ENCODE assay signal across 25 mouse cellular contexts in genomic region chr2:131403543-131404217, GRCm38 (mm10). TPM values are rescaled to one million over a fixed set of nuclear protein-coding genes. Genes with fewer than 3 reads are reported as not detected.
A peak's percentile ranks its signal among the peaks of the same experiment; 100 is the strongest.
DNase-seq lines count a peak whose midpoint lies in the region; ATAC-seq and TF ChIP-seq lines count a peak whose summit lies in the region.
"Had no signal": no experiment of that assay in that cellular context is flagged by ENCODE, and none has a peak within 500 bp of the region (broad histone marks: within the 10 kb centered on the region; RNA-seq: fewer than 3 reads in every experiment).

No protein-coding gene starts in this region.

- H3K4me1 ChIP-seq in intestine, postnatal 0 days (replicated peaks; ENCODE audit: control insufficient read depth, insufficient read depth, low read length): 0 out of 2 replicates have a peak, but pooled peaks cover 2% of the 10 kb centered on the region
- H3K4me1 ChIP-seq: midbrain, embryonic 13.5 days; neural tube, embryonic 13.5 days had no signal

- intact Hi-C loops in left cerebral cortex, adult 2 months (cut with DNase I): no loop called here

- WGBS in intestine, postnatal 0 days: 49% methylated on average over 5 of the region's 5 CpGs

- H3K4me2 ChIP-seq in intestine, postnatal 0 days (replicated peaks; ENCODE audit: low read depth): no peak overlapping the region
- H3K4me2 ChIP-seq: embryonic facial prominence, embryonic 15.5 days; liver, embryonic 12.5 days; midbrain, embryonic 13.5 days; neural tube, embryonic 13.5 days had no signal

- no peak for DNase-seq in left cerebral cortex, adult 2 months (ENCODE audit: extremely low spot score in 1 of 2, low spot score in 2 of 2)
- no peak for DNase-seq in left cerebral cortex, adult 11 months (ENCODE audit: low spot score)
- peak; percentile 46 for DNase-seq in brain, adult 2 months (ENCODE audit: low read depth, low spot score)
- DNase-seq in adrenal gland, adult 2 months: no peak
- DNase-seq in cerebellum, adult 11-12 months: no peak
- DNase-seq: adrenal gland, postnatal 25 days; B cell, adult 2 months; cerebellum, adult 8-10 months; gastrocnemius, adult 2 months; heart, postnatal 14 days; kidney, adult 9 months; kidney, postnatal 14 days; liver, postnatal 0 days; lung, postnatal 36 days had no signal

- no peak; the same call in none of the 2 replicates for ATAC-seq in intestine, postnatal 0 days
- ATAC-seq in megakaryocyte-erythroid progenitor cell, adult 5-6 weeks (replicated peaks; ENCODE audit: low FRiP score, low TSS enrichment, poor library complexity, severe bottlenecking): no peak
- ATAC-seq: forebrain, embryonic 14.5 days; hindbrain, embryonic 16.5 days; liver, embryonic 12.5 days; liver, postnatal 0 days; midbrain, embryonic 13.5 days had no signal

- no peak for TF ChIP-seq CTCF in left cerebral cortex, adult 2 months (IDR thresholded peaks at IDR 0.05)
- no peak for TF ChIP-seq CTCF in intestine, postnatal 0 days (IDR thresholded peaks at IDR 0.05; ENCODE audit: low read depth)

- no peaks in the 10 kb centered on the region for H3K27me3 ChIP-seq in intestine, postnatal 0 days (replicated peaks; ENCODE audit: control insufficient read depth, insufficient read depth, low read length)
- H3K27me3 ChIP-seq: CH12.LX; embryonic facial prominence, embryonic 15.5 days; midbrain, embryonic 13.5 days; neural tube, embryonic 13.5 days had no signal

- no peak overlapping the region for H3K4me3 ChIP-seq in left cerebral cortex, adult 2 months
- H3K4me3 ChIP-seq in intestine, postnatal 0 days (ENCODE audit: low read depth, low read length): no peak overlapping the region
- H3K4me3 ChIP-seq: embryonic facial prominence, embryonic 10.5 days; embryonic facial prominence, embryonic 15.5 days; gastrocnemius, adult 2 months; hindbrain, embryonic 10.5 days; liver, embryonic 12.5 days; midbrain, embryonic 13.5 days; neural tube, embryonic 13.5 days had no signal

- H3K9ac ChIP-seq in intestine, postnatal 0 days (ENCODE audit: low read depth, low read length): no peak overlapping the region
- H3K9ac ChIP-seq: embryonic facial prominence, embryonic 15.5 days; liver, embryonic 12.5 days; liver, postnatal 0 days; midbrain, embryonic 13.5 days; neural tube, embryonic 13.5 days had no signal

- H3K36me3 ChIP-seq in intestine, postnatal 0 days (ENCODE audit: control insufficient read depth, insufficient read depth): no peaks in the 10 kb centered on the region
- H3K36me3 ChIP-seq: embryonic facial prominence, embryonic 10.5 days; embryonic facial prominence, embryonic 15.5 days; hindbrain, embryonic 10.5 days; liver, embryonic 12.5 days; midbrain, embryonic 13.5 days; neural tube, embryonic 13.5 days had no signal

- peak overlapping the region; percentile 57; the same call in 1 of the 2 replicates for H3K27ac ChIP-seq in left cerebral cortex, adult 2 months
- peak overlapping the region; percentile 16; the same call in 1 of the 2 replicates for H3K27ac ChIP-seq in intestine, postnatal 0 days (ENCODE audit: low read depth, low read length)
- H3K27ac ChIP-seq: embryonic facial prominence, embryonic 10.5 days; hindbrain, embryonic 10.5 days; liver, embryonic 12.5 days; midbrain, embryonic 13.5 days; neural tube, embryonic 13.5 days had no signal

- no peaks in the 10 kb centered on the region for H3K9me3 ChIP-seq in intestine, postnatal 0 days (ENCODE audit: control insufficient read depth)
- H3K9me3 ChIP-seq: embryonic facial prominence, embryonic 10.5 days; embryonic facial prominence, embryonic 15.5 days; hindbrain, embryonic 10.5 days; liver, embryonic 12.5 days; midbrain, embryonic 13.5 days; neural tube, embryonic 13.5 days had no signal

RNA-seq across cellular contexts. Expression of gene Rnf24, which starts 51.0 kb away (rescaled TPM):
- total RNA-seq in left cerebral cortex, adult 2 months (2021): 10 to 100 TPM; 39.8 to 41.4 TPM
- polyA plus RNA-seq in intestine, postnatal 0 days (2015; fragmentation: Nextera tagmentation; extraction: Ambion mirVana): 1.1 and 1.4 TPM in 2 replicates
- total RNA-seq in adrenal gland, adult 2 months (2021): 10 to 100 TPM in 1 of 2 experiments, 1 to 10 TPM in 1; 8.6 to 13.0 TPM
- 2.4 and 2.5 TPM in 2 replicates for polyA plus RNA-seq in adrenal gland, adult 2 months (2012; rRNA removed)
- 1.7 and 2.8 TPM in 2 replicates for total RNA-seq in megakaryocyte-erythroid progenitor cell, adult 5-6 weeks (2014; fragmentation: Nextera tagmentation)
- total RNA-seq in megakaryocyte-erythroid progenitor cell, adult 5-6 weeks (2017): 0.61 and 0.84 TPM in 2 replicates
